Mouse (Mus musculus) megakaryocyte-erythroid progenitor cell, adult 5-6 weeks (primary cell): Measurements from ENCODE around the gene Emilin2. TPM values are rescaled to one million over a fixed set of nuclear protein-coding genes. Genes with fewer than 3 reads are reported as not detected.

ENCODE experiments used
- ATAC-seq: replicated peaks from 2 replicates; pipeline ENCODE4 v1.8.0; 2016; ENCODE audit warnings: mild to moderate bottlenecking, inconsistent platforms; ENCODE audit not compliant: severe bottlenecking, poor library complexity, low FRiP score, low TSS enrichment
- total RNA-seq, 2 experiments: library from RNA; stranded (forward) in 1 of 2; stranded (reverse) in 1 of 2; fragments of 200-1000, 215-1000 nt in 1 of 2; fragments of >200 nt in 1 of 2; fragmentation: Nextera tagmentation in 1 of 2; gene quantifications; 2 replicates each; pipeline ENCODE4 v1.2.3; 2014 to 2017

The Emilin2 gene
- total RNA-seq, 2 experiments from 2014 or later, result 52.0 to 63.8 TPM

- no peak for ATAC-seq
These were observed 37.9 kb downstream of the Emilin2 start for GRCm38 (mm10) chr17:71273901-71274300.

DNA sequence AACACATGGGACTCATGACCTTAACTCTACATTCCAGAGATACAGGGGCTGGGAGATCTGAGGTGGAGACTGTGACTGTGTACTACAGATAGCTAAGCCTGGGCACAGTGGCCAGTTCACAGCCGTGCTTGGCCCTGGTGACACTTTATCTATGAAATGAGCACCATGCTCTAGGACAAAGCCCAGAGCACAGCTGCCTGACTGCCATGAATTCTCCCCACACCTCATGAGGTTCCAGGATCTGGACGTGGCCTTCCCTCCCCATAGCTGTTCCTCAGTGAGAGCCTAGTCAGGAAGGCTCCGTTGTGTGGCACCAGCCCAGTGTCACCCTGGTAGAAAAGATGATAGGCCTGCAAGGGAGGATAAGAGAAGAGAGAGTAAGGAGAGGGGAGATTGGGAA is 43.2 kb downstream of the Emilin2 start:
- ATAC-seq, result peak; percentile 80

- ATAC-seq, result no peak
These were observed 43.6 kb downstream of the Emilin2 start for GRCm38 (mm10) chr17:71268152-71268551.

GRCm38 (mm10) chr17:71267374-71267773 is 44.4 kb downstream of the Emilin2 start:
- no peak for ATAC-seq

GRCm38 (mm10) chr17:71265336-71266051 is 46.3 kb downstream of the Emilin2 start:
- ATAC-seq, result peak; percentile 14

GRCm38 (mm10) chr17:71264739-71265138 is 47.0 kb downstream of the Emilin2 start:
- ATAC-seq, result peak; percentile 40

DNA sequence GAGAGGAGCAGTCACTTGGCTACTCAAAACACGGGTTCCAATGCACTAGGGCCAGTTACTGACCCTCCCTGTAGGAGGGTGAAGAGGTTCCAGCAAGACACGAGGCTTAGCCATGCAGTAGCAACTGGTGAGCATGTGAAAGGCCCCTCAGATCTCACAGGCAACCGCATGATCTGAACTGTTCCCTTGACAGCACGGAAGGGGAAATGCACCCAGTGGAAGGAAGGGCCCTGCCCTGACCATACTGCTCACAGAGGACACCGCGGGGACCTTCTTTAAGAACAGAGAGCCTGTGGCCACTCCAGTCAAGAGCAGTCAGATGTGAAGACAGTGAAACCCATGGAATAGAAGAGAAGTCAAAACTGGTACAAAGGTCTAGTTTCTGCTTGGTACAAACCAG is 48.6 kb downstream of the Emilin2 start:
- ATAC-seq, result no peak

- ATAC-seq, result no peak
These were observed 51.1 kb downstream of the Emilin2 start for GRCm38 (mm10) chr17:71260658-71261057.

- peak; percentile 64 for ATAC-seq
These were observed 52.1 kb downstream of the Emilin2 start for GRCm38 (mm10) chr17:71259727-71260126.

DNA sequence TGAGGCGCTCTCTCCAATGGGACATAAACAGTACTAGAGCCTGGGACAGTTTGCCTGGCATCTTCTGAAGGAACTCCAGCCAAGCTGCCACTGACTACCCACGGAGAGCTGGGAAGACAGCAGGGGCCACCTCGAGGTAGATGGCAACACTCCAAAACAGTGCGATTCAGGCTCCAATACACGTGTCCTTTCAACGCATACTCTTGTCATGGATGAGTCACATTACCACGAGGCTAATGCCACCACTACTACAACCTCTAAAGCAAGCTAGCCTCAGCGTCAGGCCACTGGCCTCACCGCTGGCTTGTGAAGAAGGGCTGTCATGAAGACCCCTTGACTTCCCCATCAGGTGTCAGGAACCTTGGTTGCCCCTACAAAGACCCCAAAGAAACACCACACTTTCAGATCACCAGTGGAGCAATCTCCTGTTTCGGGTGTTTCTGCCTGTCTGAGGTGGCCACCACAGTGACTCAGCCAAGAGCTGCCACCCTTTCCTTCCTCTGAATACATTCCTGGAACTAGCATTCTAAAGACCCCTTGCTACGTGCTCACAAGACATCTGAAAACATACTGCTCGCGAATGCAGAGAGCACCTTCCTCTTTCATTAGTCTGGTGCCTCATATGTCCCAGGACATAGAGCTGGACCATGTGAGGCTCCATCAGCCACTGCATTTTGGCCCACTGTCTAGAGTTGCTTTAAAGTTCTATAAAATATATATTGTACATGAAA is 54.8 kb downstream of the Emilin2 start:
- ATAC-seq, result no peak

DNA sequence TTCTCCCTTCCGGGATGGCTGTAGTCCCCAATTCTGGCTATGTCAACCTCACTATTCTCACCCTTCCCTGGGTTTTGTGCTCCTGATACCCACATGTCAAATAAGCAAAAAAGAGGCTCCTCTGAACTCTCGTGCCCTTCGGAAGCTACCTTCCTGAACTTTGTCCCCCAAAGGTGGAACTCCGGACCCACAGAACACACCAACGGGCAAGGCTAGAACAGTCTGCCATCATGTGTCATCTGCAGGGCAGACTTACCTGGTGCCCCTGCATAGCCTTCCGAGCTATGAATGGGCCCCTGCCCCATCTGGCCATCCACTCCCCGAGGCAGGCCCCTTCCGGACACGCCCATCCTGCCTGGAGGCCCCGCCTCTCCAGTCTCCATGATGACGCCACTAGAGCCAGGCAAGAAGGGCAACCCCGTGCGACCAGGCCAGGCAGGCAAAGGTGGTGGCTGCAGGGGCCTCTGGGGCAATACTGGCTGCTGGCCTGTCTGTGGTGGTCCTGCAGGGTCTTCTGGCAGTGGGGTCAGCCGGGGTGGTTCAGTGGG is 55.6 kb downstream of the Emilin2 start:
- no peak for ATAC-seq

GRCm38 (mm10) chr17:71254736-71255135 is 57.0 kb downstream of the Emilin2 start:
- ATAC-seq, result no peak

GRCm38 (mm10) chr17:71254106-71254505 is 57.7 kb downstream of the Emilin2 start:
- no peak for ATAC-seq

DNA sequence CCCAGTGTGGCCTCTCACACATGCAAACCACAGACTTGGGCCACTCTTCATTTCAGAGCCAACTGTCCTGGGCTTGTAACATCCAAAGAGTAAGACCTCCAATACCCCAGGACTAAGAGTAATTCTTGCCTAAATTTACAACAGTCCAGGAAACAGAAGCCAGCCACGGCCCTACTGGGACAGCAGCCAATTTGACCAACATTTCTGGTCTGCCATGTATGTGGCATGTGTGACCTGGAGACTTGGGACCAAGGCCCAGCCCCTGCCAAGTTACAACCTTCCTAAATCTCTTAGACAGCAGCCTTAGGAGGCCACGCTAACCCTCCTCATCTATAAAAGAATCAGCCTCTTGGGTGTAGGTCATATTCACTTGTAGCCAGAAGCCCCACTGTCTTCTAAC is 58.4 kb downstream of the Emilin2 start:
- ATAC-seq, result no peak

DNA sequence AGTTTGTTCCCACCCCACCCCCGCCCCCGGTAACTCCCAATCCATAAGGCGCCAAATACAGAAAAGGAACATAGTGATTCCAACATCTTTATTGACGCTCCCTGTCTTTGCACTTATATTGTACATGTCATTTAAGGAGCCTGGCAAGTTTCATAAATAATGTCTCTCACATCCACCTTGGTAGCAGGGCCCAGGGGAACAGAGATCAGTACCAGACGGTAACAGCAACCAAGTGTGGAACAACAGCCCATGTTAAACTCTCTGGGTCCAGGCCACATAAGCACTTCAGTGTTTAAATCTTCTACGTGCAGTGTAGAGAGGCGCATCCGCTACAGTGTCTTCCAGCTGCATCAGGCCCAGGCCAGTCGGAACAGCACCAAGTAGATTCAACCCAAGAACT is 59.7 kb downstream of the Emilin2 start:
- no peak for ATAC-seq

GRCm38 (mm10) chr17:71251601-71252001 is 60.2 kb downstream of the Emilin2 start:
- ATAC-seq, result no peak

- ATAC-seq, result no peak
These were observed 60.8 kb downstream of the Emilin2 start for GRCm38 (mm10) chr17:71250819-71251600.

DNA sequence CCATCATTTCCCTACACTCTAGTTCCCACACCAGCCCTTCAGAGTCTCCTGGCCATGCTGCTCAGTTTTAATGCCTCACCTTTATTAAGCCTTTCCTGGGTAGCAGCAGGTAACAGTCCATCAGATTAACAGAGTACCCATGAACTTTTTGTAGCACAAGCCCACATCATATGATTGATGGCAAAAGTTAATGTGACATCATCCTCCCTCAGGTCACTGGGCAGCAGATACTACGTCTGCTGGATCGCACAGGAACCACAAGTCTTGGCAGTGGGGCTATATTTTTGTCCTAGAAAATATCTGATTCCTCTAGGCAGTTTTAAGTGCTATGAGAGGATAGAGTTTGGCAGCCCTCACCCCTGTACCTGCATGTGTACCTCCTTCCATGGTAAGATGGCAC is 61.7 kb downstream of the Emilin2 start:
- no peak for ATAC-seq

- ATAC-seq, result no peak
These were observed 62.8 kb downstream of the Emilin2 start for GRCm38 (mm10) chr17:71248963-71249362.

DNA sequence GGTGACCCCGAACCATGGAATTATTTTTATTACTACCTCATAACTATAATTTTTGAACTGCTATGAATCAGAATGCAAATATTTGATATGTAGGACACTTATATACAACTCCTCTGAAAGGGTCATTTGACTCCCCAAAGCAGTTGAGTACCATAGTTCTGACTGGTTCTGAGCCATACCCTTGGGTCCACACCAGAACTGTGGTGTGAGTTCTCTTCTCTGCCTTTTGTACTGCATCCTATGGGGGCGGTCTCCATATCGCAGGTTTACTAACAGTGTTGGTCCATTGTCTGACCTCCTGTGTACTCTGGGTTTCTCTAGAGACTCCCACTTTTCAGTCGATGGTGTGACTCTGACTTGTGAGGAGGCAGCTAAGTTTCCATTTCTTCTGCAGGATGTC is 65.8 kb downstream of the Emilin2 start:
- ATAC-seq, result no peak
